Mouse (Mus musculus): ENCODE measurements around the gene Acvr1c.

- TF ChIP-seq CTCF (IDR thresholded peaks at IDR 0.05; ENCODE audit: low read depth, low read length) (peak; percentile 35), POLR2A (IDR thresholded peaks at IDR 0.05; ENCODE audit: borderline replicate concordance, low read depth, low read length) (no peak)
These were observed 75.3 kb downstream of the Acvr1c start for GRCm38 (mm10) chr2:58282259-58282910.

All from bone marrow macrophage, adult 2 months (primary cell).